Mouse (Mus musculus) lung, embryonic 14.5 days (tissue): ENCODE measurements around the gene Zcchc10. TPM values are rescaled to one million over a fixed set of nuclear protein-coding genes. Genes with fewer than 3 reads are reported as not detected.
"Not testable (repeated sequence)": the region's sequence is repeated elsewhere in the genome, so short reads cannot be mapped to it uniquely, and the experiment has no call there.

Experiments used
- ATAC-seq: fragments of 200-750 bp; cut with Nextera tagmentation; 2 replicates; pipeline ENCODE4 v1.8.0; 2017; ENCODE audit warnings: mild to moderate bottlenecking, moderate TSS enrichment, moderate library complexity; ENCODE audit not compliant: insufficient read depth
- DNase-seq: peaks from one replicate; pipeline ENCODE4 v3.0.0-alpha.2; 2015
- H3K27ac ChIP-seq: fragments of 300-500 bp; sonication (generic); 2 replicates; pipeline ENCODE4 v1.5.1; 2014; ENCODE audit warnings: low read depth, mild to moderate bottlenecking, moderate library complexity
- H3K27me3 ChIP-seq: fragments of 300-500 bp; sonication (generic); 2 replicates; pipeline ENCODE4 v1.6.1; 2014; ENCODE audit warnings: low read length, control low read depth; ENCODE audit not compliant: insufficient read depth
- H3K36me3 ChIP-seq: fragments of 300-500 bp; sonication (generic); 2 replicates; pipeline ENCODE4 v1.6.1; 2014; ENCODE audit warnings: control low read depth; ENCODE audit not compliant: insufficient read depth
- H3K4me1 ChIP-seq: fragments of 300-500 bp; sonication (generic); 2 replicates; pipeline ENCODE4 v1.6.1; 2014; ENCODE audit warnings: antibody characterized with exemption, control low read depth; ENCODE audit not compliant: insufficient read depth
- H3K4me2 ChIP-seq: fragments of 300-500 bp; sonication (generic); 2 replicates; pipeline ENCODE4 v1.6.1; 2014; ENCODE audit warnings: mild to moderate bottlenecking
- H3K4me3 ChIP-seq: fragments of 300-500 bp; sonication (generic); 2 replicates; pipeline ENCODE4 v1.5.1; 2014; ENCODE audit warnings: low read depth, low read length
- H3K9ac ChIP-seq: fragments of 300-500 bp; sonication (generic); 2 replicates; pipeline ENCODE4 v1.6.1; 2014
- H3K9me3 ChIP-seq: fragments of 300-500 bp; sonication (generic); 2 replicates; pipeline ENCODE4 v1.6.1; 2016; ENCODE audit warnings: low read depth, low read length, control low read depth
- CTCF ChIP-seq: IDR thresholded peaks from 2 replicates; pipeline ENCODE4 v1.5.1; 2016; ENCODE audit warnings: antibody characterized with exemption, low read depth
- WGBS: fragments of 180-500 bp; shearing (Covaris S2); extraction: QIAGEN DNeasy Blood & Tissue Kit; methylation state at CpG from one replicate; pipeline ENCODE4 v1.1.7; 2014; 5-methylcytosine and 5-hydroxymethylcytosine counted together
- polyA plus RNA-seq: library from polyadenylated mRNA; unstranded; fragments of >200 nt; fragmentation: Nextera tagmentation; extraction: Ambion mirVana; gene quantifications from 2 replicates; pipeline ENCODE4 v1.2.1, GENCODE M21; 2014

The Zcchc10 gene
- polyA plus RNA-seq: 24.0 and 27.7 TPM in 2 replicates

DNA sequence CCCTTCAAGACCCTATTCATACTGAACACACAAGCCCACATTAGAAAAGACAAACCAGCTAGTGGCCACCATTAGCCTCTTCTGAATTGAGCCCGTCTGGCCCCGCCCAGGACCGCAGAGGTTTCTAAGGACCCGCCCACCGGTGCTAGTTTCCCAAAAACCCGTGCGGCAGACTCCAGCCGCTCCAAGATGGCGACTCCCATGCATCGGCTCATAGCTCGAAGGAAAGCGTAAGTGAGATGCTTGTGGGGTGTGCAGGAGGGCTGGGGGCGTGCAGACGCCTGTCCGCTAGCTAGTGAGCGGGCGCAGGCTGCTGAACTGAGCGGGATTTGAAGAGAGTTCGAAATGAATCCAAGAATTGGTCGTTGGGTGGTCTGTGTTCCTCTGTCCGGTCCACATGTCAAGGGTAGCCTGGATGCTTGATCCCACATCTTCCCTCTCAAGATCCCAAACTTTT lies at the start of gene Zcchc10:
Gene Zcchc10 (plus strand): TSS at position 168 of the 457 bp plus-strand sequence.
- WGBS: 0% methylated on average over 21 of the region's 21 CpGs
- H3K27ac ChIP-seq: peak within 1 kb of the TSS; percentile 31; the same call in 1 of the 2 replicates
- peak within 1 kb of the TSS; percentile 69 for H3K9ac ChIP-seq
- TF ChIP-seq CTCF: no peak
- DNase-seq: peak; percentile 96
- peak; percentile 96 for ATAC-seq
- 0 out of 2 replicates have a peak, but pooled peaks cover 5% of the 10 kb centered on the region for H3K4me1 ChIP-seq
- H3K4me2 ChIP-seq: peak within 1 kb of the TSS; percentile 73
- no peaks in the 10 kb centered on the region for H3K27me3 ChIP-seq
- peaks cover 21% of the 10 kb centered on the region for H3K36me3 ChIP-seq
- H3K4me3 ChIP-seq: peak within 1 kb of the TSS; percentile 66
- H3K9me3 ChIP-seq: no peaks in the 10 kb centered on the region

- 93% methylated on average over 3 of the region's 3 CpGs for WGBS
- H3K4me2 ChIP-seq: no peak overlapping the region
- no peaks in the 10 kb centered on the region for H3K9me3 ChIP-seq
- H3K27ac ChIP-seq: no peak overlapping the region
- no peak overlapping the region for H3K4me3 ChIP-seq
- H3K9ac ChIP-seq: no peak overlapping the region
- no peak for ATAC-seq
- H3K4me1 ChIP-seq: no peaks in the 10 kb centered on the region
- peaks cover 83% of the 10 kb centered on the region for H3K36me3 ChIP-seq
- no peaks in the 10 kb centered on the region for H3K27me3 ChIP-seq
- TF ChIP-seq CTCF: no peak
- no peak for DNase-seq
Observed at GRCm38 (mm10) chr11:53275358-53275757, 49.1 kb upstream of the Zcchc10 start.

DNA sequence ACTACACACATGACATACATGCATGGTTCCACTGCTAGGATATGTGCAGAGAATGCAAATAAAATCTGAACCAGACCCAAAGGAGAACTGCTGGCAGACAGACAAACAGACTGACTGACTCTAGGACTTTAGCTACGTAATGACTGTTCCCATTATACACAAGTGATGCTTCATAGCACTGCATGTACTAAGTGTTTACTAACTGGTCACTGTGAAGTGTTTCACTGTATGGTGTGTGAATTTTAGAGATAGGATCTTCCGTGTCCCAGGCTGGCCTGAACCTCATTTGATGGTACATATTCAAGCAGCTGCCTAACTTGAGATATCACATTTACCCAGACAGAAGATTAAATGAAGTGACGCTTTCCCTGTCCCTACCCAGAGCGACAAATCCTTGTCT lies 46.1 kb upstream of the Zcchc10 start:
- Histone ChIP-seq H3K36me3 (peaks cover 81% of the 10 kb centered on the region), H3K27ac (no peak overlapping the region), H3K9me3 (no peaks in the 10 kb centered on the region), H3K27me3 (no peaks in the 10 kb centered on the region), H3K9ac (no peak overlapping the region), H3K4me1 (no peaks in the 10 kb centered on the region), H3K4me2 (no peak overlapping the region), H3K4me3 (no peak overlapping the region)
- DNase-seq (no peak), ATAC-seq (no peak)
- WGBS: 78% methylated on average over 4 of the region's 4 CpGs
- TF ChIP-seq CTCF: no peak

GRCm38 (mm10) chr11:53285885-53286284 lies 38.6 kb upstream of the Zcchc10 start:
- Histone ChIP-seq H3K4me3 (no peak overlapping the region), H3K27me3 (no peaks in the 10 kb centered on the region), H3K27ac (no peak overlapping the region), H3K9me3 (no peaks in the 10 kb centered on the region), H3K36me3 (peaks cover 93% of the 10 kb centered on the region), H3K4me1 (no peaks in the 10 kb centered on the region), H3K9ac (no peak overlapping the region), H3K4me2 (no peak overlapping the region)
- TF ChIP-seq CTCF: no peak
- WGBS: 88% methylated on average over 6 of the region's 6 CpGs
- DNase-seq: no peak
- no peak for ATAC-seq

DNA sequence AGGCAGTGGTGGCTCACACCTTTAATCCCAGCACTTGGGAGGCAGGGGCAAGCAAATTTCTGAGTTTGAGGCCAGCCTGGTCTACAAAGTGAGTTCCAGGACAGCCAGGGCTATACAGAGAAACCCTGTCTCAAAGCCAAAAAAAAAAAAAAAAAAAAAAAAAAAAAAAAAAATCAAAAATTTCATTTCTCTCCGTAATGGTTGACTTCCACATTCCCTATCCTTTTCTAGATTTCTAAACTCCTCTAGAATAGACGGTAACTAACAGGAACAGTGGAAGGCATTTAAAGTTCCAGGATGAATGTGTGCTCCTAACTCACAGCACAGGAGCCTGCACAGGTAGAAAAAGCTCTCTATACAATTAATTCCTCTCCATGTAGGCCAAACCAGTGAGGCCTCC lies 34.3 kb upstream of the Zcchc10 start:
- H3K9me3 ChIP-seq, H3K4me1 ChIP-seq, DNase-seq, H3K4me2 ChIP-seq, H3K27me3 ChIP-seq, H3K9ac ChIP-seq, H3K4me3 ChIP-seq, H3K27ac ChIP-seq, ATAC-seq: not testable (repeated sequence)
- H3K36me3 ChIP-seq: peaks cover 81% of the 10 kb centered on the region
- 88% methylated on average over 2 of the region's 2 CpGs for WGBS

- WGBS: 89% methylated on average over 11 of the region's 11 CpGs
Observed at GRCm38 (mm10) chr11:53290871-53291270, 33.6 kb upstream of the Zcchc10 start.

GRCm38 (mm10) chr11:53294441-53294840 lies 30.0 kb upstream of the Zcchc10 start:
- DNase-seq (no peak), ATAC-seq (no peak)
- no peaks in the 10 kb centered on the region for H3K27me3 ChIP-seq
- WGBS: 42% methylated on average over 5 of the region's 5 CpGs
- H3K4me2 ChIP-seq: no peak overlapping the region
- no peak for TF ChIP-seq CTCF
- no peak overlapping the region for H3K4me3 ChIP-seq
- no peaks in the 10 kb centered on the region for H3K9me3 ChIP-seq
- peaks cover 47% of the 10 kb centered on the region for H3K36me3 ChIP-seq
- H3K9ac ChIP-seq: no peak overlapping the region
- no peaks in the 10 kb centered on the region for H3K4me1 ChIP-seq
- H3K27ac ChIP-seq: no peak overlapping the region

More at GRCm38 (mm10) chr11:53290871-53291270, 33.6 kb upstream of the Zcchc10 start:
- no peaks in the 10 kb centered on the region for H3K4me1 ChIP-seq
- H3K9me3 ChIP-seq: no peaks in the 10 kb centered on the region
- no peak for ATAC-seq
- no peak overlapping the region for H3K27ac ChIP-seq
- H3K4me2 ChIP-seq: no peak overlapping the region
- no peak for DNase-seq
- no peak for TF ChIP-seq CTCF
- H3K9ac ChIP-seq: no peak overlapping the region
- H3K36me3 ChIP-seq: peaks cover 75% of the 10 kb centered on the region
- no peaks in the 10 kb centered on the region for H3K27me3 ChIP-seq
- H3K4me3 ChIP-seq: no peak overlapping the region
